Mouse (Mus musculus): ENCODE measurements at regions not wholly inside any gene's neighbourhood (a gene's known extent, or its start where the extent isn't known, plus 50 kb on each side); places are given as distances from the start of the nearest gene placed in this dataset.

DNA sequence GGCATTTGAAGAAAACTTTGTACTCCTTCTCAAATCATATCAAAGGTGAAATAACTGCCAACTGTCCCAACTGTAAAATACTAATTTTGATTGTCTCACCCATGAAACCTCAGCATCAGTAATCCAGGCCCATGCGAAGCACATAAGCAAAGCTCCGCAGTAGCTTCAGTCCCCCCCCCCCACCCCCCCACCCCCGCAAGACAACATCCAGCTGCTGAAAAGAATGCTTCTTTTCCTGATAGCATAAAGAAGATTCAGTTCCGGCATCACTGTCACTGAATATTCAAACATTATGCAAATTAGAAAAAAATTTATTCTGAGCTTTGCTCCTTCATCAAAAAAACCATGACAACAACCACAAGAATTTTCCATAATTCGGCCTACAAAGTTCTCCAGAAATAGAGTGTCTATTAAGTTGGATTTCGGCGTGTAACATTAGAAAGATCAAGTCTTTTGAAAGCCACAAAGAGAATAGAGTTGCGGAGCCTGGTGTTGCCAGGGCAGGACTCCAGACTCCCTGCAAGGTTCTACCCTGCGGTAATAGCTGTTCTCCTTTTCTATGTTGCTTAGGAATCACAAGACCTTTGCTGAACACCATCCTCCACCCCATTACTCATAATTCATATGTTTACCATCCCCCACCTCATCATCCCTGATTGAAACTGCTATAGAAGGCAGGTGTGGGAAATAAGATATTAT, 77.9 kb upstream of the Asb5 start:
- in situ Hi-C loops (cut with MboI, MseI): no loop called here

DNA sequence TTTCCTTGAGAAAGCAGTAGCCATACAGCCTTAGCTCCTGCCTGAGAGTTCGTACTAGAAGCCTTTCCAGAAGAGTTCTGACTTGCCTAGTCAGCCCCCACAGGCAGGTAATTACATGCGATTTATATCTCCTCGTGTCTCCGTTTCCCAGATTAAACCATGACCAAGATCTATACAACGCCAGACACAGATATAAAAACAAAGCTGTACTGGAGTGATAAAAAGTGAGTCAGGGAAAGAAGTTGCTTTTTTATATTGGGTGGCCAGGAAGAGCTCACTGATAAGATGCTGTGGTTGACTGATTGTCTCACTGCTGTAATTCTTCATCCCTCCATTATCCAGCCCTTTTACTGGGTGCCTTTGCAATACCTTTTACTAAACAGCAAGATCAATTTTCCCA, 64.4 kb upstream of the Asb5 start:
- in situ Hi-C loops (cut with MboI, MseI): no loop called here

DNA sequence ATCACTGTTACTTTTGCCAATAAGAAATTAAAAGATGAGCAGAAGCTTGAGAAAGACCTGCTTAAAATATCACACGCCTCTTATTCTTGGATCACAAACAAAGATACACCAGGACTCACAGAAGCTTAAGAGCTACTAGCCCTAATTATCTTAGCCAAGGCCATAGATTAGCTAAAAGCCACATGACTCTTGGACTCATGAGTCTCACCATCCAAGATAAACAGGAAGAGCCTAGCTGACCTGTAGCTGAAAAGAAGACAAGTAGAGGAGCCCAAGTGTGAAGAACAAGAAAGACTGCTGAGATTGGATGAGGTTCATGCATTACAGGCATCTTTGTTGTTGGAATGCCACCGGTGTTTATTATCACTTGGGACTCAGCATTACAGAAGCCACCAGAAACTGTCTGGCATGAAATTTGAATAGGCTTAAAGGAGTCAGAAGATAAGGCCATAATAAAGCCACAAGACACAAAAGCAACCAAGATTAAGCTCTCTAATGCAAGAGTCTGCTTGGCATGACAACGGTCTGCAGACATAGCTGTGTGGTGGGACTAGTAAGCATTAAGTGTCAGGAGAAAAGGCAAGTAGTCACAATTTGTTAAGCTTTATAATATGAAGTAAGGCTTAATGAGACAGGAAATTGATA, 63.8 kb upstream of the Asb5 start:
- in situ Hi-C loops (cut with MboI, MseI): no loop called here

All from T-helper 2 cell (primary cell).